Mouse (Mus musculus) leukemia stem cell, adult 10-12 weeks (primary cell): ENCODE results near the gene Angel1. TPM values are rescaled to one million over a fixed set of nuclear protein-coding genes. Genes with fewer than 3 reads are reported as not detected.

Source experiments
- polyA plus RNA-seq: library from polyadenylated mRNA; stranded (reverse); fragments of >175 nt; gene quantifications from 2 replicates; pipeline ENCODE4 v1.2.3, GENCODE M21; 2012; ENCODE audit warnings: low replicate concordance

Gene Angel1
- polyA plus RNA-seq = 0.29 and 1.9 TPM in 2 replicates

DNA sequence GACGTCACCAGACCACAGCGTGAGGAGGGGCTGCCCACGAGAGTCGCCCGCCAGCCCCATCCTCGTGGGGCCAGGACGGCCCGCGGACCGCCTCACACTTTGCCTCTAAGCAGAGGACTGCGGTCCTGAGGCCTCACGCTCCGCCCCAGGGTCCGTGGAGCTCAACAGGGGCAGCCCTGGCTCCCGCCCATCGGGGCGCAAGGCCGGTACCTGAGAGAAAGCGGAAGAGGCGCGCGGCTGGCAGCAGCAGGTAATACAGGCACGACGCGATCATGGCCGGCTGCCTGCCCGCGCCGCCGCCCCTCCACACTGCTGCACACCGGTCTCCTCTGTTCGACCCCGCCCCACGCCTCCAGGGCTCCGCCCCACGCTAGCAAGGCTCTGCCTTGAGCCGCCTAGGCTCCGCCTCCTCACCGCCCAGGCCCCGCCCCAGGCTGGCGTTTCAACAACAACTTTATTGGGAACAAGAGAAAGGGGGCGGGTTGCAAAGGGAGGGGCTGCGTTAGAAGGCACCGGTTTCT, at the start of gene Angel1:
Gene Angel1, minus strand, starts transcription at position 341 of the 521 bp plus-strand sequence.

GRCm38 (mm10) chr12:86734319-86734810, 8.1 kb upstream of the Angel1 start, which contains the start of gene Lrrc74a:
Gene Lrrc74a, plus strand, starts transcription at chr12:86734369.

DNA sequence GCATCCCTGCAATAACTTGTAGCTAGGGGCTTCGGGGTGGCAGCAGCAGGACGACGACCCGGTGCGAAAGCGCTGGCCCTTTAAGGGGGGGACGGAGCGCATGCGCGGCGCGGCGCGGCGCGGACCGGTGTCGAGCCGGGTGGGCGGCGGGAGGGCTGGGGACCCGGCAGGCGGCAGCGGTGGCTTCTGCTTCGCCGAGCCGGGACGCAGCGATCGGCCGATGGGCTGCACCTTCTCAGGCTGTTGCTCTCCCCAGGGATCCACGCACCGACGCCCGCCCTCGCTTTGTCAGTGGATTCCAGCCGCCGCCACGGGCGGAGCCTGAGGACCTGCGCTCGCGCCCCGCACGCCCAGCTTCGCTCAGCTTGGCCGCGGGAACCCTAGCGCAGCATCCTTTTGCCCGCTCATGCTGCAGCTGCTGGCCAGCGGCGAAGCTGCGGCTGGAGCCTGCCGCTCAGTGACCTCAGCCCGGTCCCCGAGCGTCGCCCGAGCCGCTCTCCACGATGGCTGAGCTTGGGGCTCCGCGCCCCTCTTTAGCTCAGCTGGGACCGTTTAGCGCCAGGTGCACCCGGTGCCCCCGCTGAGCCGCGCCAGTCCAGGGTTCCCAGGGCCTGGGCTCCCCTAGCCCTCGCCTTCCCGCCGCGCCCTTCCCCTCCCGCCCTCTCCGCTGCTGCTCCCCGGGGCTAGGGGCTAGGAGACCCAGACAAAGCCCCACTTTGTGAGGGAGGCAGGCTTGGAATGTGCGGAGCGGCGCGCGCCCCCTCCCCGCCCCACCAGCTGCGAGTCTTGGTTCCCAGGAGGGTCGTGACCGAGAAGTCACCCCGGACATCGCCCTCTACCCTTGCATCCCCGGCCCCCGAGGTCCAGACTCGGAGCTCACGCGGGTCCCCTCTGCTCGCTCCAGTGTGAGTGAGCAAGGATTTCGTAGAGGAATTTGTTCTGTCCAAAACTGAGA, 47.4 kb downstream of the Angel1 start, which contains the start of gene Vash1:
Gene Vash1, plus strand, starts transcription at position 110 of the 955 bp plus-strand sequence.

Other genes starting within 250 kb of the Angel1 start
- gene Vash1, start 47.8 kb downstream of the Angel1 start, polyA plus RNA-seq = 1.2 and 1.4 TPM in 2 replicates
- gene Lrrc74a, start 7.9 kb upstream of the Angel1 start, polyA plus RNA-seq = not detected in 2 replicates
- 18.9 and 29.8 TPM in 2 replicates for gene Irf2bpl, start 158.3 kb upstream of the Angel1 start, polyA plus RNA-seq
- gene Cipc, start 220.6 kb upstream of the Angel1 start, polyA plus RNA-seq = 19.1 and 34.1 TPM in 2 replicates